Mouse (Mus musculus) cortical plate, adult 2 months (tissue): ENCODE data around the gene Sf3a2.

Source experiments
- CTCF ChIP-seq: fragments of 200-500 bp; IDR thresholded peaks from 2 replicates; pipeline ENCODE4 v1.5.1; 2011; ENCODE audit warnings: mild to moderate bottlenecking, control low read depth, low read length; ENCODE audit not compliant: insufficient read depth; ENCODE audit errors: extremely low read depth
- POLR2A ChIP-seq: fragments of 200-500 bp; IDR thresholded peaks from 2 replicates; pipeline ENCODE4 v1.6.1; 2011; ENCODE audit warnings: mild to moderate bottlenecking, low read length, control low read depth; ENCODE audit not compliant: insufficient read depth; ENCODE audit errors: extremely low read depth

DNA sequence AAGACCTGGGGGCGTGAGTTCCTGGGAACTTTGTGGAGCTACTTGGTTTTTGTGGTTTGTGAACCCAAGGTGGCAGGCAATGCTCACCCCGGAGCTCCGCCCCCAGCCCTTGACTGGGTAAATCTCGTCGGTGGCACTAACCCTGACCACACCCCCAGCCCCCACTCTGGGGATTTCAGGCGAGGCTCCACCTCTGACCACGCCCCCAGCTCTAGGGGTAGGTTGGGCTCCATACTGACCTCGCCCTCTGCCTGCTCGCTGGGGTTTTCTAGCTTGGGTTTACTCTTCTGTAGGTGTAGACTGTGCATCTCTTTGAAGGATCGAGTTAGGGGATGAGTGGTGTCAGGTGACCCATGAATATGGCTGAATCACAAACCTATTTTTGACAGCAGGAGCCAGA lies 50.6 kb downstream of the Sf3a2 start:
- TF ChIP-seq CTCF (no peak), POLR2A (no peak)
